Mouse (Mus musculus) megakaryocyte progenitor cell, adult 5-6 weeks (primary cell): ENCODE measurements around the gene Fez1. TPM values are rescaled to one million over a fixed set of nuclear protein-coding genes. Genes with fewer than 3 reads are reported as not detected.

Experiments used
- ATAC-seq: replicated peaks from 2 replicates; pipeline ENCODE4 v1.8.0; 2016; ENCODE audit warnings: mild to moderate bottlenecking, moderate TSS enrichment, inconsistent platforms; ENCODE audit not compliant: poor library complexity
- total RNA-seq, 2 experiments: library from RNA; stranded (forward) in 1 of 2; stranded (reverse) in 1 of 2; fragments of 157-497, 149-512 nt in 1 of 2; fragments of 200-1000 nt in 1 of 2; gene quantifications; 2 replicates each; pipeline versions ENCODE4 v1.2.3 to v1.2.4; 2015 to 2017

Gene Fez1
- total RNA-seq (2015) = not detected in 2 replicates
- not detected in 2 replicates for total RNA-seq (2017)

DNA sequence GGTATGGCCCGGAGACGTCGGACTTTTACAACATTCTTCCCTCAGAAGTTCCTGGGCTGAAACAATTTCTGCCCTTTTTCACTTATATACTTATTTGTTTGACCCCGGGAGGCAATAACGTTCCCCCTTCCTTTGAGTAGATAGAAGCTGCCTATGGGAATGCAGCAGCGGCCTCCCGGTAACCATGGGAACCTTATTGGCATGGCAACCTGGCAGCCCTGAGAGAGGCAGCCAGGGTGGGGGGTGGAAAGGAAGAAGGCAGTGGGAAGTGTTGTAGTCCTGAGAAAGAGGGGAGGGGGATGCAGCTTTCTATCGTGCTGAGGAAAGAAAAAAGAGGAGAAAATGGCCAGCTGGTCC lies at the start of gene Fez1:
TSS of gene Fez1 (plus strand) at position 221 of the 357 bp plus-strand sequence.
- no peak for ATAC-seq

DNA sequence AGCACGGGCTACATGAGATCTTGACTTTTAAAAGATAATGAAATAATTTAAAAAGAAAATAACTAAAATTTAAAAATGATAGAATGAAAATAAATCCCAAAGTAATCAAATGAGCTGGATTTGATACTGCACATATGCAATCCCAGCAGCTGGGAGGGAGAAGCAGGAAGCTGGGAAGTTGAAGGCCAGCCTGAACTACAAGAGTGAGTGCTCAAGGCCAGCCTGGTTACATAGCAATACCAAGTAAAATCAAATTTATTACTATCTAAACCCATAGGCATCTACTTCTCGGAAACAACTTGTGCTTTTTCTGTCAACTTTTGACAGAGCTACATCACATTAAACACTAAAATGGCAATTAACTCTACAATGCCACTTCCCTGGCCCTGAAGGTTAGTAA lies 37.7 kb upstream of the Fez1 start:
- no peak for ATAC-seq

- ATAC-seq = no peak
Observed at GRCm38 (mm10) chr9:36792191-36792590, 29.5 kb upstream of the Fez1 start.

DNA sequence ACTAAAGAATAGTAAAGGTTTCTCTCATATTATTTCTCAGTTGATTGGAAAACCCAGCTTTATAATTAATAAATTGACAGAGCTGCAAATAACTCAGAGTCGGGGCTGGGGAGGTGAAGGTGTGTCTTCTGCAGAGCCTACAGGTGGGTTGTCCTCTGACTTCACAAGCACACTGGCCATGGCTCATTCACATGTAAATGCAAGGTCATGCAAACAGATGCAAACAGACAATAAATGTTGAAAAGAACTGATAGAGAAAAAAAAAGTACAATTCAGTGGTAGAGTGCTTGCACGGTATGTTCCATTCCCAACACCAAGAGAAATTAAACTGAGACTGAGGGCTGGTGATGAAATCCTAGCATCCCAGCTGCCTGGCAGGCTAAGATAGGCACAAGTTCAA lies 27.2 kb upstream of the Fez1 start:
- no peak for ATAC-seq

DNA sequence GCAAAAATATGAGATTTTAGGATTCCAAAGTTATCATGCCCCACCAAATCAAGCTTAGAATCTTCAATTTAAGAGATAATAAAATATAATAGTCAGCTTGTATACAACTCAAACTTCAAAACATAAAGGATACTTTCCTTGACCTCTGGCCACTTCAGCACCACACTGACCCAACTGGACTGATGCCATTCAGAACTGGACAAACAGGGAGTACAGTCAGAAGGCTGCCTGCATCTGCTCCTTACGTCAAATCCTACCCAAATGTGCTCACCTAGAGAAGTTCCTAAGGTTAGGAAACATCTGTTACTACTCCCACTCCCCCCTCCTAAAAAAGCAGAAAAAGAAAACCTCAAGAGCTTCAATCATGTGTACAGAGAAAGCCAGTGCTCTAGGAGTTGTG lies 26.1 kb upstream of the Fez1 start:
- no peak for ATAC-seq

DNA sequence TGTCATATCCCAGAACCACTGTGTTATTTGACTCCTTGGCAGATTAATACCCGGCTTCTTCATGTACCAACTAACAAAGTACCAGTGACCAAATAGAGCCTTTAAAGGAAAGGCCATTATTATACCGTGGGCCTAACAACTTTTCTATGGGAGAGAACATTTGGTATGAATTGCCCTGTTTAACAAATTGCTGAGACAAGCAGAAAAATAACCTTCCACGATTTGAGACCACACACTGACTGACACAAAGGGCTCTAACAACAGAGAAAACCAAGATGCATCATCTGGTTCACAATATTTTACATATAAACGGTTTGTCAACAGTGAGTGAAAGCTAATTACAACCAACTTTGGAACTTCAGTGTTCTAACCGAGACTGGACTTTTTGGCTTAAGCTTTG lies 25.4 kb upstream of the Fez1 start:
- ATAC-seq = no peak

DNA sequence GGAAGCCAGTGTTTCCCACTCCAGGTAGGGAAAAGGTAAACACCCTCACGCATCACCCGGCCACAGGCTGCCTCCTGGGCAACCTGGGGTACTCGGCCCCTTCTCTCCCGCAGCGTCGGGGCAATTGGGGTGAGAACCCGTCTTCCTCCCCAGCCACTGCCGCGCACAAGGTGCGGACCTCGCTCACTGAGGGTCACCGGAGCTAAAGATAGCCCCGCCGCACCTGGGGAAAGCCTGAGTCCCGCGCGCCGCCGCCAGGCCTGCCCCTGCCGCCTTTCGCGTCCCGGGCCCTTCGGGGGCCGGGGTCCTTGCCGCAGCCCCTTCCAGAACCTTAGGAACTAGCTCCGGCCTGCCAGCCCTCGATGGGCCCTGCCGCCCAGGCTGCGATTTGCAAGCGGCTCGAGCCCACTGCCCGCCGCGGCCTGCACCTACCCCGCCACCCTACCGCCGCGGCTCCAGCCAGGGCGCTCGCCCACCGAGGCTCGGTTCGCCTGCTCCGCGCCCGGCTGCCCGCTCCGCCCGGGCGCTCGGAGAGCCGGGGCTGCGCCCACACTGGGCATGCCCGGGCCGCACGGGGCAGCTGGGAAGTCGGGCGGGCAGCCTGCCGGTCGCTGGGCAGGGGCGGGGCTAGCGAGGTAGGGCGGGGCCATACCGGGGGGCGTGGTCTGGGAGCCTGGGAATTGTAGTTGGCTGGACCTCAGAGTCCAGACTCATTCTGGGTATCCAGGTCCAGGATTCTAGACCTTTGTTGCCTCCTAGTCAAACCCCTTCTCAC lies 24.7 kb upstream of the Fez1 start, which contains the start of gene Ei24:
TSS of gene Ei24 (minus strand) at position 613 of the 775 bp plus-strand sequence.
- peak; percentile 98 for ATAC-seq

GRCm38 (mm10) chr9:36801961-36802360 lies 19.7 kb upstream of the Fez1 start:
- no peak for ATAC-seq

DNA sequence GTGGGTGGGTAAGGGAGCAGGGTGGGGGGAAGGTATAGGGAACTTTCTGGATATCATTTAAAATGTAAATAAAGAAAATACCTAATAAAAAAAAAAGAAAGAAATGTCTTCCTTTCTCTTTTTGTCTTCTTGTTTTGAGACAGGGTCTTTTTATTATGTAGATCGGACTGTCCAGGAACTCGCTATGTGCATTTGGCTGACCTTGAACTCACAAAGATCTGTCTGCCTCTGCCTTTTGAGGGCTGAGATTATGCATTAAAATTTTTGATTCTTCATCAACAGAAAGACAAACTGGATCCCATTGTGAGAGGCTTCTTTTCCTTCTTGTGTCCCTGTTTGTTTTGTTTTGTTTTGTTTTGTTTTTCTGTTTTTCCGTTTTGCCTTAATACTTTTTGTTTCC lies 18.7 kb upstream of the Fez1 start:
- no peak for ATAC-seq

GRCm38 (mm10) chr9:36803386-36803785 lies 18.3 kb upstream of the Fez1 start:
- no peak for ATAC-seq

DNA sequence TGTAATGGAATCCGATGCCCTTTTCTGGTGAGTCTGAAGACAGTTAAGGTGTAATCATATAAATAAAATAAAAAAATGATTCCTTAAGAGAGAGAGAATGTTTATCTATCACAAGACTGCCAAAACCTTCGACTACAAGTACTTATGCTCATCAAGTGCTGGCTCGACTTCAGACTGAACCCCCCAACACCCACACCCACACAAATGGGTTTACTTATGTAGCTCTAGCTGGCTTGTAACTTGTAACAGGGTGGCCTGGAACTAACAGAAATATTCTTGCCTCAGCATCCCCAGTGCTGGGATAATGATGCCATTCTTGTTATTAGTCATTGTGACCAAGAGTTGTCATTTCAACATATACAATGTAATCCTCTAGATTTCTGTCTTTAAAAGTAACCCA lies 17.7 kb upstream of the Fez1 start:
- ATAC-seq = no peak

- no peak for ATAC-seq
Observed at GRCm38 (mm10) chr9:36805256-36805975, 16.2 kb upstream of the Fez1 start.

DNA sequence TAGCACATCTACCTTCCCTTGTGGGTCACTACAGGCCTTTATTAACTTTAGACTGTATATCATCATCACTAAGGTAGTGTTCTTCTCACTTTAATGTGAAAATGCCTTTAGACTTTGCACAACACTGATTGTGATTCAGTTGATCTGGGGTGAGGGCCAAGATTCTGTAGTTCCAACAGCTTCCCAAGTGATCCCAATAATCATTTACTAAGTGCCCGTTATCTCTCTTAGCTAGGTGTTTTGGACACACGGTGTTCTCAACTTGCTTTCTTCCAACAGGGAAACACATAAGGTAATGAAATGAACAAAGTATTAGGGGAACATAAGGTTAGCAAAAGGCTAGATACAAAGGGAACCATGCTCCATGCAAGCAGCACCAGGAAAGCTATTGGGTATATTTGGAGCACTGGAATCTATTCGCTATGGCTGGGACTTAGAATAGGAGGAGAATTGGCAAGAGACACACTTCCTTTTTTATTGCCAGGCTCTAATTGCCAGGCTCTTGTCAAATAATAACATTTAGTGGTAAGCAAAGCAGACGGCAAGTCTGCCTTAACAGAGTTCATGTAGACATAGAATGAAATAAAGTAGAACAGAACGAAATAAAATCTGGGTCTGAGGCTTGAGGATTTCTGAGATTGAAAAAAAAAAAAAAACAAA lies 13.4 kb upstream of the Fez1 start:
- ATAC-seq = no peak

- ATAC-seq = 0 out of 2 replicates have a peak, but pooled peaks have one; percentile 37
Observed at GRCm38 (mm10) chr9:36814486-36814885, 7.2 kb upstream of the Fez1 start.

DNA sequence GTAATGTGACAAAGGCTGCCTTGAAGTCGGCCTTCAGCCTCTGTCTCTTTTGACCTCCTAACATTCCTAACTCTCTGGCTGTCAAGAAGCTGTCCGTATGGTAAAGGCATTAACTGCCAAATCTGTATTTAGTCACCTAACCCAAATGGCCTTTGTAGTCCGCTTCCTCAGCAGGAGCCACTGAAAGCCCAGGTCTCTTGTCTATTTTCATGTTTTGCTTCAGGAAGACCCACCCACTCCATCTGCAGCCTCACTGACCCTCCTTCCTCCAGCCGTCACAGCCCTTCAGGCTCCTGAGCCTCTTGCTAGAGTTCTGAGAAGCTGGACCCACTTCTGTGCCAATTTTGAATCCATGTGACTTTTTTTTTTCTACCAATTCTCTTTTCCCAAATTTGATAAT lies 2.8 kb upstream of the Fez1 start:
- ATAC-seq = no peak

DNA sequence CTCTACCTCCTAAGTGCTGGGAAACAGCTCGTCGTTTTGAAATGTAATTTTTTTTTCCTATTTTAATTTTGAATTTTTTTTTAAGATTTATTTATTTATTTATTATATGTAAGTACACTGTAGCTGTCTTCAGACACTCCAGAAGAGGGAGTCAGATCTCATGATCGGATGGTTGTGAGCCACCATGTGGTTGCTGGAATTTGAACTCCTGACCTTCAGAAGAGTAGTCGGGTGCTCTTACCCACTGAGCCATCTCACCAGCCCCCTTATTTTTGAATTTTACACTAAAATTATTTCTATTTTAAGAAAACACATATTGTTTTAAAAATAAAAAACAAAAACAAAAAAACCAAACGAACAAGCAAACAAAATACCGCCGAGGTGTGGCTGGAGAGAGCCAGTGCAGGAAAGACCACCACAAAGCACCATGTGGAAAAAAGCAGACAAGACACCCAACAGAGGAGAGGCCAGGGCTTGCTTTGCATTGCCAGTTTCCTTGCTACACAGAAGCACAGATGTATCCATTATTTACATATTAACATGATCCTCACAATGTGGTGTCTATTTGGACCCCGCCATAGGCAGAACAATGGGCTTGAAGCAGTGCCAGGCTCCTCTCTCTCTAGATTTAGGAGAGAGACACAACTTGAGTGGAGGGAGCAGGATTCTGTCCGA lies 558 bp upstream of the Fez1 start:
- no peak for ATAC-seq

GRCm38 (mm10) chr9:36822024-36822423 lies 360 bp downstream of the Fez1 start:
- ATAC-seq = no peak

DNA sequence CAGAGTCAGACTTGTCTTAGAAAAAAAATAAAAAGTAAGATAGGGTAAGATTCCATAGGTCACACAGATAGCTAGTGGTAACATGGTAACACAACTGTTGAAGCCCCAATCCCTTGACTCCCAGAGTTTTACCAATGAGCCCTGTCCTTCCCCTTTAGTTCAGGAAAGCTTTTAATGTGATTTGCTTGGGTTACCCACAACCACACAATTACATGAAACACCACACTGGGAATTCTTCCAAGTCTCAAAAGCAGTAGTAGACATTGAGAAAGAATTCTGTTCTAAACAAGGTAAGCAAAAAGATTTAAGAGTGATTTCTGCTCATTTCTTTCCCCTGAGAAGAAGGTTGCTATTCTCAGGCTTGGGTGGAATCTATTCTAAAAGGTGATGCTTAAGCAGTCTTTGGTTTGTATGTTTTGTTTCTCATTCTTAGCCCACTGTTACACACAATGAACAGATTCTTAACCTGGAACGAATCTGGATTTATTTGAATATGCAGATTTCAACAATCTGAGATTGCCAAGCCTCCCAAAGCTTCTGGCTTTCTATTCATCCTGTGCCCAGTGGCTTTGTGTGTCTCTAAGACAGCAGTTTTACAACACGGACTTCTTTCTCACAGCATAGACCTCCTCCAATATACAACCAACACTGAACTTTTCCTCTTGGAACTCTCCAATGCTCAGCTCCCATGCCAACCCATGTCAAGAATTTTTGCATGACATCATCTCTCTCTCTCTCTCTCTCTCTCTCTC lies 5.1 kb downstream of the Fez1 start:
- no peak for ATAC-seq

GRCm38 (mm10) chr9:36831401-36831800 lies 9.7 kb downstream of the Fez1 start:
- no peak for ATAC-seq

- ATAC-seq = peak; percentile 70
Observed at GRCm38 (mm10) chr9:36832529-36832928, 10.9 kb downstream of the Fez1 start.
